Mouse (Mus musculus) thymus, postnatal 0 days (tissue): ENCODE measurements around the gene Clstn1. TPM values are rescaled to one million over a fixed set of nuclear protein-coding genes. Genes with fewer than 3 reads are reported as not detected.
A peak's percentile ranks its signal among the peaks of the same experiment; 100 is the strongest.
"Not testable (repeated sequence)": the region's sequence is repeated elsewhere in the genome, so short reads cannot be mapped to it uniquely, and the experiment has no call there.

Experiments used
- DNase-seq: peaks from one replicate; pipeline ENCODE4 v3.0.0-alpha.2; 2015; ENCODE audit warnings: low spot score
- polyA plus RNA-seq: library from polyadenylated mRNA; unstranded; fragments of >200 nt; fragmentation: Nextera tagmentation; extraction: Ambion mirVana; gene quantifications from 2 replicates; pipeline ENCODE4 v1.2.1, GENCODE M21; 2015

Clstn1 gene
- polyA plus RNA-seq, 1 experiment from 2014 or later = 21.1 TPM

- no peak for DNase-seq
These were observed 8.8 kb downstream of the Clstn1 start for GRCm38 (mm10) chr4:149594913-149595581.

- no peak for DNase-seq
These were observed 11.5 kb downstream of the Clstn1 start for GRCm38 (mm10) chr4:149597641-149598208.

- no peak for DNase-seq
These were observed 13.3 kb downstream of the Clstn1 start for GRCm38 (mm10) chr4:149599549-149599948.

GRCm38 (mm10) chr4:149600130-149600529 lies 13.9 kb downstream of the Clstn1 start:
- DNase-seq = no peak

- DNase-seq = no peak
These were observed 15.2 kb downstream of the Clstn1 start for GRCm38 (mm10) chr4:149601484-149601883.

- DNase-seq = no peak
These were observed 16.0 kb downstream of the Clstn1 start for GRCm38 (mm10) chr4:149602236-149602635.

GRCm38 (mm10) chr4:149603860-149604259 lies 17.6 kb downstream of the Clstn1 start:
- no peak for DNase-seq

GRCm38 (mm10) chr4:149604518-149604917 lies 18.2 kb downstream of the Clstn1 start:
- no peak for DNase-seq

- DNase-seq = no peak
These were observed 19.8 kb downstream of the Clstn1 start for GRCm38 (mm10) chr4:149606056-149606455.

GRCm38 (mm10) chr4:149606766-149607358 lies 20.6 kb downstream of the Clstn1 start:
- no peak for DNase-seq

- DNase-seq = no peak
These were observed 21.5 kb downstream of the Clstn1 start for GRCm38 (mm10) chr4:149607591-149608308.

GRCm38 (mm10) chr4:149608309-149608638 lies 22.0 kb downstream of the Clstn1 start:
- DNase-seq = no peak

GRCm38 (mm10) chr4:149609256-149610025 lies 23.2 kb downstream of the Clstn1 start:
- no peak for DNase-seq

GRCm38 (mm10) chr4:149611376-149612044 lies 25.2 kb downstream of the Clstn1 start:
- DNase-seq = peak; percentile 64

- DNase-seq = not testable (repeated sequence)
These were observed 27.2 kb downstream of the Clstn1 start for GRCm38 (mm10) chr4:149613497-149613896.

GRCm38 (mm10) chr4:149614869-149615268 lies 28.6 kb downstream of the Clstn1 start:
- no peak for DNase-seq

- DNase-seq = not testable (repeated sequence)
These were observed 30.7 kb downstream of the Clstn1 start for GRCm38 (mm10) chr4:149616999-149617398.

- no peak for DNase-seq
These were observed 33.7 kb downstream of the Clstn1 start for GRCm38 (mm10) chr4:149619988-149620387.

- DNase-seq = no peak
These were observed 35.0 kb downstream of the Clstn1 start for GRCm38 (mm10) chr4:149621286-149621685.

GRCm38 (mm10) chr4:149623711-149624110 lies 37.4 kb downstream of the Clstn1 start:
- DNase-seq = no peak

GRCm38 (mm10) chr4:149626809-149627208 lies 40.5 kb downstream of the Clstn1 start:
- DNase-seq = no peak
